Mouse (Mus musculus) spleen, postnatal 0 days (tissue): Measurements from ENCODE around the gene Rpl41. TPM values are rescaled to one million over a fixed set of nuclear protein-coding genes. Genes with fewer than 3 reads are reported as not detected.

Experiments
- polyA plus RNA-seq: library from polyadenylated mRNA; unstranded; fragments of >200 nt; fragmentation: Nextera tagmentation; extraction: Ambion mirVana; gene quantifications from 2 replicates; pipeline ENCODE4 v1.2.1, GENCODE M21; 2015

The Rpl41 gene
- polyA plus RNA-seq: 3,867 and 4,026 TPM in 2 replicates

GRCm38 (mm10) chr10:128548947-128549681, at the start of gene Rpl41:
Rpl41 (minus strand) TSS chr10:128549305.

DNA sequence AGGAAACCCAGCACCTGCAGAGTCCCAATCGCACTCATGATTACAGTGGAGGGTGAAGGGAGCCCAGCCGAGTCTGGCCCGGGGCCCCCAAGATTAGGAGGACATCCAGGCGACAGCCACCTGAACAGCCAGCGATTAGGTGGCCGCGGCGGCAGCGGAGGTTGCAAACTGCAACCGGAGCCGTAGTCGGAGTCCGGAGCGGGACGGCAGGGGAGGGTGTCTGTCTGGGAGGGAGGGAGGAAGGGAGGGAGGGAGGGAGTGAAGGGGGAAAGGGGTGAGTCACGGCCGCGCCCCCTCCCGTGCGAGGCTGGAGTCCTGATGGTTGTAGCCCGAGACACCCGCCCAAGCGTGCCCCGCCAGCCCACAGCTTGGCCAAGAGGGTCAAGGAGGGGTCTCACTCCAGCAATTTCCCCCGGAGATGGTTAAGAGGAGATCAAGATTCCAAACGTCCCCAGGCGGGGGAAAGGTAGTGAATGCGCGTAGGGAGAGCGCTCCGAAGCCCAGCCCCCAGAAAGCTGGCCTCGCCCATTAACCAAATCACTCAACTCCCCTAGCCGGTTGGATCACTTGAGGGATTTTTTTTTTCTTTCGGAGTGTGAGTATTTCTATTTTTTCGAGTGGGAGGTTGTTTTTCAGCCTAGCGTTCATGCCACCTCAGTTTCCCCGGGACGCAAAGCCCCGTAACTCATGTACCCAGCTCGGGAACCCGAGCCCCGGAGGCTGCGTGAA, 40.5 kb upstream of the Rpl41 start, which contains the start of gene Erbb3:
Erbb3 (minus strand) TSS at position 189 of the 729 bp plus-strand sequence.

DNA sequence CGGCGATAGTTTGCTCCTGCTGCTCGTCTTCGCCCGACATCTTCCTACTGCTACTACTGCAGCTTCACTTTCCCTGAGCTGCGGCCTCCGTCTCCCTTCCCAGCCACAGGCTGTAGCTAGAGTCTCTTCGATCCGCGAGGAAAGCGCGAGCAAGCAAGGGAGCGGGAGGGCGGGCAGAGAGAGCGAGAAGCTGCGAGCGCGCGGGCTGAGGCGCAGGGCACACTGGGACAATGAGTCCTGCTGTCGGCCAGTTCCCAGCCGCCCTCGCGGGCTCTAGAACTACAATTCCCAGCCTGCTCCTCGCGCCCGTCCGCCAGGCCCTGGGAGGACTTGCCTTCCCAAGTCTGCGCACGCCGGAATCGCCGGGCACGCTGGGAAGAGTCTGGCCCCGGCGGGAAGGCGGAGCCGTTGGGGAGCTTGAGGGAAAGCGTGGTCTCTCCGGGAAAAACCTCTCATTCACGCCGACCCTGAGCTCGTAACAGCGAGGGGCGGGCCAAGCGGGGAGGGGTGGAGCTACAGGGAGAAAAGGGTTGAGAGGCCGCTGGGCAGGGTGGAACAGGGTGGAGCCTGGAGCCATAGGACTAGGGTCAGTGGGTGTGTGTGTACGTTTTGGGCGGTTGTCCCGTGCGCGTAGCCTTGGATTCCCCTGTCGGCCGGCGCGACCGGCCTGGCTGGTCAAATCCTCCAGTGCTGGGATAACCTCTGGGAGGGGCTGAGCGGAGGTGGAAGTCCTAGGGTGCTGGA, 16.9 kb upstream of the Rpl41 start, which contains the start of gene Pa2g4:
Pa2g4 (minus strand) TSS at position 200 of the 744 bp plus-strand sequence.

GRCm38 (mm10) chr10:128547361-128548032, 1.6 kb downstream of the Rpl41 start, which contains the start of gene Zc3h10:
Zc3h10 (minus strand) TSS chr10:128547774.

DNA sequence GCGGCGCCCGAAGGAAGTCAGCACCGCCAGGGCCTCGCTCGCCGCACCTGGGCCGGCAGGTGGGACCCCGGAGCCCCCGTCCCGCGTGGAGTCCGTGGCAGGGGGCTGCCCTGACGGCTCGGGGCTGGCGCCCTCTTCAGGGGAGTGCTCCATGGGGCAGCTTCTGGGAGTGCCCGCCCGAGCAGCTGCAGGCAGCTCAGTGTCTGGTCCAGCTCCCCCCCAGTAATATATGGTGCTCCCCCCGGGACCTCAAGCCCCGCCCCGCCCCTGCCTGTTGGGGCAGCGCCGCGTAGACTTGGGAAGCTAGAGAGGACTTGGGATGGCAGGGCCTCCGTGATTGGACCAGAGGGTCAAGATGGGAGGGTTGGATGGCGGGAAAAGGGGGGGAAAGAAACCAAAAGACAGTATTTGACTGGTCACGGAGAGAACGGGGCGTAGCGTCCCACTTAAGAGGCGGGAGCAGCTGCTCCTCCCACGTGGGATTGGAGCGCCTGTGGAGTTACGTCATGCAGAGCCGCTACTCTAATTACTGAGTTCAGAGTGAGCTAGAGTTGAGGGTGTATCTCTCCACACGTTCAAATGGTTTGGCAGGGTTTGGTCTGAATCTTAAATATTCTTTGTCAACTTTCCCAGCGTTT, 23.3 kb downstream of the Rpl41 start, which contains the start of gene Esyt1:
Esyt1 (minus strand) TSS at position 201 of the 638 bp plus-strand sequence.

GRCm38 (mm10) chr10:128498590-128498989, 50.5 kb downstream of the Rpl41 start, which contains the start of gene Myl6b:
Myl6b (minus strand) TSS chr10:128498685.

Other genes starting within 250 kb of the Rpl41 start
- gene Pan2, start 246.0 kb downstream of the Rpl41 start, polyA plus RNA-seq: 16.4 and 18.3 TPM in 2 replicates
- 115 and 130 TPM in 2 replicates for gene Cnpy2, start 226.8 kb downstream of the Rpl41 start, polyA plus RNA-seq
- 101 and 112 TPM in 2 replicates for gene Cs, start 211.6 kb downstream of the Rpl41 start, polyA plus RNA-seq
- 9.0 and 9.1 TPM in 2 replicates for gene Coq10a, start 180.3 kb downstream of the Rpl41 start, polyA plus RNA-seq
- gene Ankrd52, start 172.2 kb downstream of the Rpl41 start, polyA plus RNA-seq: 6.4 and 6.5 TPM in 2 replicates
- gene Slc39a5, start 148.1 kb downstream of the Rpl41 start, polyA plus RNA-seq: 0.08 and 0.12 TPM in 2 replicates
- gene Nabp2, start 137.8 kb downstream of the Rpl41 start, polyA plus RNA-seq: 48.7 and 52.0 TPM in 2 replicates
- gene Rnf41, start 137.6 kb downstream of the Rpl41 start, polyA plus RNA-seq: 13.7 and 17.6 TPM in 2 replicates
- 22.0 and 26.1 TPM in 2 replicates for gene Smarcc2, start 90.1 kb downstream of the Rpl41 start, polyA plus RNA-seq
- 807 and 844 TPM in 2 replicates for gene Myl6, start 55.2 kb downstream of the Rpl41 start, polyA plus RNA-seq
- gene Myl6b, start 50.6 kb downstream of the Rpl41 start, polyA plus RNA-seq: 3.4 and 3.7 TPM in 2 replicates
- 19.0 and 22.8 TPM in 2 replicates for gene Esyt1, start 23.4 kb downstream of the Rpl41 start, polyA plus RNA-seq
- 6.2 and 7.0 TPM in 2 replicates for gene Zc3h10, start 1.5 kb downstream of the Rpl41 start, polyA plus RNA-seq
- gene Pa2g4, start 16.7 kb upstream of the Rpl41 start, polyA plus RNA-seq: 154 and 167 TPM in 2 replicates
- gene Erbb3, start 40.3 kb upstream of the Rpl41 start, polyA plus RNA-seq: 0.41 and 0.51 TPM in 2 replicates
- 871 and 883 TPM in 2 replicates for gene Rps26, start 77.4 kb upstream of the Rpl41 start, polyA plus RNA-seq
- gene Ikzf4, start 96.7 kb upstream of the Rpl41 start, polyA plus RNA-seq: 0.34 and 0.95 TPM in 2 replicates
- 2.7 and 3.1 TPM in 2 replicates for gene Suox, start 124.8 kb upstream of the Rpl41 start, polyA plus RNA-seq
- 28.3 and 31.8 TPM in 2 replicates for gene Rab5b, start 147.0 kb upstream of the Rpl41 start, polyA plus RNA-seq
- gene Pmel, start 154.9 kb upstream of the Rpl41 start, polyA plus RNA-seq: 0.48 and 0.61 TPM in 2 replicates
- 69.6 and 73.1 TPM in 2 replicates for gene Cdk2, start 155.7 kb upstream of the Rpl41 start, polyA plus RNA-seq
- gene Dgka, start 195.6 kb upstream of the Rpl41 start, polyA plus RNA-seq: 3.3 and 5.3 TPM in 2 replicates
- gene Pym1, start 198.6 kb upstream of the Rpl41 start, polyA plus RNA-seq: 23.9 and 26.6 TPM in 2 replicates
- 0.67 and 1.2 TPM in 2 replicates for gene Mmp19, start 241.6 kb upstream of the Rpl41 start, polyA plus RNA-seq